Mouse (Mus musculus) kidney, adult 9 months (tissue): ENCODE results near the gene Cdh26.

Experiments
- DNase-seq: peaks from one replicate; pipeline ENCODE4 v3.0.0; 2022

Gene Cdh26

GRCm38 (mm10) chr2:178449386-178449785 is 19.1 kb downstream of the Cdh26 start:
- DNase-seq: no peak

- DNase-seq: no peak
These were observed 19.9 kb downstream of the Cdh26 start for GRCm38 (mm10) chr2:178450236-178450635.

GRCm38 (mm10) chr2:178450961-178451360 is 20.6 kb downstream of the Cdh26 start:
- no peak for DNase-seq

- DNase-seq: peak; percentile 21
These were observed 24.6 kb downstream of the Cdh26 start for GRCm38 (mm10) chr2:178454664-178455516.

- no peak for DNase-seq
These were observed 27.1 kb downstream of the Cdh26 start for GRCm38 (mm10) chr2:178457414-178457813.

GRCm38 (mm10) chr2:178460353-178460752 is 30.0 kb downstream of the Cdh26 start:
- no peak for DNase-seq

- no peak for DNase-seq
These were observed 41.5 kb downstream of the Cdh26 start for GRCm38 (mm10) chr2:178471546-178472480.

GRCm38 (mm10) chr2:178473916-178474315 is 43.6 kb downstream of the Cdh26 start:
- no peak for DNase-seq

GRCm38 (mm10) chr2:178477228-178477627 is 46.9 kb downstream of the Cdh26 start:
- no peak for DNase-seq

GRCm38 (mm10) chr2:178479011-178479410 is 48.7 kb downstream of the Cdh26 start:
- no peak for DNase-seq

- no peak for DNase-seq
These were observed 50.6 kb downstream of the Cdh26 start for GRCm38 (mm10) chr2:178480932-178481331.

- DNase-seq: no peak
These were observed 53.1 kb downstream of the Cdh26 start for GRCm38 (mm10) chr2:178483462-178483861.

- no peak for DNase-seq
These were observed 57.9 kb downstream of the Cdh26 start for GRCm38 (mm10) chr2:178488276-178488675.

- DNase-seq: no peak
These were observed 60.1 kb downstream of the Cdh26 start for GRCm38 (mm10) chr2:178490245-178490920.

- DNase-seq: peak; percentile 78
These were observed 63.7 kb downstream of the Cdh26 start for GRCm38 (mm10) chr2:178494066-178494465.

GRCm38 (mm10) chr2:178495816-178496215 is 65.5 kb downstream of the Cdh26 start:
- no peak for DNase-seq

GRCm38 (mm10) chr2:178497900-178498299 is 67.6 kb downstream of the Cdh26 start:
- no peak for DNase-seq

- peak; percentile 22 for DNase-seq
These were observed 68.1 kb downstream of the Cdh26 start for GRCm38 (mm10) chr2:178498409-178498808.

- DNase-seq: no peak
These were observed 72.1 kb downstream of the Cdh26 start for GRCm38 (mm10) chr2:178502469-178502868.

- DNase-seq: peak; percentile 6
These were observed 75.7 kb downstream of the Cdh26 start for GRCm38 (mm10) chr2:178506056-178506455.

GRCm38 (mm10) chr2:178507379-178508014 is 77.2 kb downstream of the Cdh26 start:
- DNase-seq: peak; percentile 62

GRCm38 (mm10) chr2:178508279-178508678 is 77.9 kb downstream of the Cdh26 start:
- no peak for DNase-seq
